Mouse (Mus musculus) layer of hippocampus, adult 9-10 months (tissue): ENCODE results near the gene Slc16a1.
A peak's percentile ranks its signal among the peaks of the same experiment; 100 is the strongest.

Experiments used
- DNase-seq: peaks from one replicate; pipeline ENCODE4 v3.0.0; 2022; ENCODE audit warnings: low spot score

Gene Slc16a1

GRCm38 (mm10) chr3:104638403-104638779, at the start of gene Slc16a1:
Gene Slc16a1, plus strand, starts transcription at chr3:104638668.
- DNase-seq: peak; percentile 59

GRCm38 (mm10) chr3:104596451-104597134, 41.9 kb upstream of the Slc16a1 start:
- no peak for DNase-seq

- peak; percentile 79 for DNase-seq
Measured at GRCm38 (mm10) chr3:104597135-104597764, 41.2 kb upstream of the Slc16a1 start.

GRCm38 (mm10) chr3:104599296-104600150, 38.9 kb upstream of the Slc16a1 start:
- DNase-seq: no peak

GRCm38 (mm10) chr3:104600691-104601090, 37.8 kb upstream of the Slc16a1 start:
- DNase-seq: no peak

GRCm38 (mm10) chr3:104601680-104602079, 36.8 kb upstream of the Slc16a1 start:
- no peak for DNase-seq

GRCm38 (mm10) chr3:104609690-104610380, 28.6 kb upstream of the Slc16a1 start:
- no peak for DNase-seq

GRCm38 (mm10) chr3:104610453-104611230, 27.8 kb upstream of the Slc16a1 start:
- DNase-seq: no peak

- DNase-seq: no peak
Measured at GRCm38 (mm10) chr3:104611951-104612350, 26.5 kb upstream of the Slc16a1 start.

- DNase-seq: no peak
Measured at GRCm38 (mm10) chr3:104613102-104613501, 25.4 kb upstream of the Slc16a1 start.

- DNase-seq: no peak
Measured at GRCm38 (mm10) chr3:104614081-104614480, 24.4 kb upstream of the Slc16a1 start.

- no peak for DNase-seq
Measured at GRCm38 (mm10) chr3:104615216-104615615, 23.3 kb upstream of the Slc16a1 start.

- DNase-seq: no peak
Measured at GRCm38 (mm10) chr3:104616155-104616554, 22.3 kb upstream of the Slc16a1 start.

GRCm38 (mm10) chr3:104621841-104622240, 16.6 kb upstream of the Slc16a1 start:
- DNase-seq: no peak

GRCm38 (mm10) chr3:104629810-104630209, 8.7 kb upstream of the Slc16a1 start:
- DNase-seq: no peak

GRCm38 (mm10) chr3:104630941-104631340, 7.5 kb upstream of the Slc16a1 start:
- DNase-seq: no peak

- DNase-seq: no peak
Measured at GRCm38 (mm10) chr3:104632560-104633162, 5.8 kb upstream of the Slc16a1 start.

- no peak for DNase-seq
Measured at GRCm38 (mm10) chr3:104636491-104636890, 2.0 kb upstream of the Slc16a1 start.

- DNase-seq: no peak
Measured at GRCm38 (mm10) chr3:104637427-104638402, 753 bp upstream of the Slc16a1 start.
